Mouse (Mus musculus): Measurements from ENCODE around the gene Stxbp3.

Gene Stxbp3

DNA sequence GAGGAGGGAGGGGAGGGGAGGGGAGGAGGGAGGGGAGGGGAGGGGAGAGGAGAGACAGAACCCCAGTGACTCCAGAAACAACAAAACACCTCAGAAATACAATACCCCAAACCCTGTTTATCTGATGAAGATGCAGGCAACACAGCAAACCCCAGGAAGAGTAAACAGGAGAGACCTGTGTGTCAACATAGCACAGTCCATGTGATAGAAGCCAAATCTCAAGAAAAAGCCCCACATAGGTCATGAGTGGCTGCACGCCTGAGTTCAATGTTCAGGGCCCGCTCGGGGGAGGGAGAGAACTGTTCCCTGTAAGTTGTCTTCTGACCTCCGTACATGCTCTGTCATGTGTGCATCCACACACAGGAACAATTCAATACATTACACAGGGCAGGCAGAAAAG, 43.9 kb downstream of the Stxbp3 start:
- no peak for DNase-seq (ENCODE audit: low spot score in 2 of 2)

DNA sequence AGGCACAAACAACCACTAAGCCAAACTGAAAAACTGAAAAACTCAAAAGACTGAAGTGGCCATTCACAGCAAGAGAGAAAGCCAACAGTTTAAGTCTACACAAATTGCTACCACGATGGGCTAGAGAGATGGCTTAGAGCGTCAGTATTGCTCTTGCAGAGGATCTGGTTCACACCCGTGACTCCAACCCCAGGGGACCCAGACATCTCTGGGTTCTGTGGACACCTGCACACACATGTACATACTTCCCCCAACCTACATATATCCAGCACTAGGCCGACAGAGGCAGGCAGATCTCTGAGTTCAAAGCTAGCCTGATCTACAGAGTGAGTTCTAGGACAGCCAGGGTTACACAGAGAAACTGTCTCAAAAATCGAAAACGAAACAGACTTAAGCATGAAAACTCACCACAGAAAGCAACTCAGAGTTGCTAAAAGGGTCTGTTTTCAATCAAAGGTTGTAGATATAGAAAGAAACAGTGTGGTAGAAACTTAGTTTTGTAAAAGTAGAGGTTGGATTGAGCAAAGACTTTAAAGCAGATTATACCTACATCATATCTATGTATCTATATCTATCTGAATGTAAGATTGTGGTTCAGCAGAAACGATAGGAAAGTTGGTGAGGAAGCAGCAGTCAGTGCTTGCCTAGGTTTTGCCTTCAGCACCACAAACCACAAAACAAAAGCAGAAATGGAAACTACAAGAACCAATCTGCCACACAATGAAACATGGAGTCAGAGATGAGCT, 44.6 kb downstream of the Stxbp3 start:
- DNase-seq (ENCODE audit: low spot score in 2 of 2) = no peak

- DNase-seq (ENCODE audit: low spot score in 2 of 2) = no peak
These were observed 45.5 kb downstream of the Stxbp3 start for GRCm38 (mm10) chr3:108794780-108795179.

DNA sequence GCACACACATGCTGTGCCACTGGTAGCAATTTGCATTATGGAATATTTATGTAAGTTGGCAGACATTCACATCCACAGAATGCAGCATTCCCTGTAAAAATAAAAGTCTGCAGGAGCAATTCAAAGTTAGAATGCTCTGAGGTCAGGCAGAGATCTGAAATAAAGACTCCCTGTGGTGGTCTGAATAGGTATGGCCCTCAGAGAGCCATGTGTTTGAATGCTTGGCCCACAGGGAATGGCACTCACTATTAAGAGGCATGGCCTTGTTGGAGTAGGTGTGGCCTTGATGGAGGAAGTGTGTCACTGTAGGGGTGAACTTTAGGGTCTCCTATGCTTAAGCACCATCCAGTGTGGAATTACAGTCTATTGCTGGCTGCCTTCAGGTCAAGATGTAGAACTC, 47.9 kb downstream of the Stxbp3 start:
- no peak for DNase-seq (ENCODE audit: low spot score in 2 of 2)

- DNase-seq (ENCODE audit: low spot score in 2 of 2) = no peak
These were observed 49.1 kb downstream of the Stxbp3 start for GRCm38 (mm10) chr3:108791054-108791706.

DNA sequence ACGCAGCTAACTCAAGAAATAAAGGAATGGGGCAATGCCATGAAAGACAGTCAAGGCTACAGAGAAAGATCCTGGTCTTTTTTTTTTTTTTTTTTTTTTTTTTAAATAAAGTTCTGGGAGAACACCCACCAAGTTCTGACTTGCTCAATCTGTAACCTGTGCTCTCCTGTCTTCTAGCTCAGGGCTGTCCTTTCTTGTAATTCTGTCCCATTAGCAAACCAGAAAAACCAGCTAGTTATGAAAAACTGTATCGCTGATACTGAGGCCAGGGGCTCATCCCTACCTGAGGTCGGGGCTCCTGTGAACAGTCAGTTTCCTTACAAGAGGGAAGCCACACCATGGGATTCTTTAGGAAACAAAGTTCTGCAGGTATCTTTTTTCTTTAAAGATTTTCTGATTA, 49.8 kb downstream of the Stxbp3 start:
- no peak for DNase-seq (ENCODE audit: low spot score in 2 of 2)

DNA sequence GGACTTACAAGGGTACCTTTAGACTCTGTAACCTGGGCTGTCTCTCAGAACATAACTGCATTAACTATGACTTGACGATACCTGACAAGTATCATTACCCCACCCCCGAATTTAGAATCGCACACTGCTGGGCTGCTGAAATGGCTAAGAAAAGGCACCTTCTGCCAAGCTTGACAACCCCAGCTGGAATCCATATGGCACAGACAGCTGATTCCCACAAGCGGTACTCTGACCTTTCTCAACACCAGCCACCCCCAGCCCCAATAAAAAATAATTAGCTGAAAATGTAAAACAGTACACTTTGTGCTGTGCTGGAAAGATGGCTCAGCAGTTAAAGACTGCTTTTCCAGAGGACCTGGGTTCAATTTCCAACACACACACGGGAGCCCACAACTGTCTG, 51.0 kb downstream of the Stxbp3 start:
- DNase-seq (ENCODE audit: low spot score in 2 of 2) = no peak

DNA sequence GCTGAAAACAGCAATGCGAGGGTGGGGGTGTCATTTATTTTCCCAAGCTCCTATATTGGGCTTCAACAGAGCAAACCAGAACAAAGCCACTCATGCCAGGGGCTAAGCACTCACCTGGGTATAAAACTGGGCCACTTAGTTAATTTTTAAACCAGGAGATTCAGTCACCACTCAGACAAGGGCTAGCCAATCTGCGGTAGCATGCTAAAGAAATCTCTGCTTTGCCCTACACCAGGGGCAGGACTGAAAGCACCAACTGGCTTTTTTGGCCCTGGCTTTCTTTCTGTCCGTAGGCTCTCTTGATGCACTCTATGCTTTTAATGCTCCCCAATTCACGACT, 51.9 kb downstream of the Stxbp3 start:
- no peak for DNase-seq (ENCODE audit: low spot score in 2 of 2)

GRCm38 (mm10) chr3:108787754-108788454, 52.4 kb downstream of the Stxbp3 start:
- DNase-seq (ENCODE audit: low spot score in 2 of 2) = no peak

GRCm38 (mm10) chr3:108786520-108786919, 53.8 kb downstream of the Stxbp3 start:
- no peak for DNase-seq (ENCODE audit: low spot score in 2 of 2)

GRCm38 (mm10) chr3:108782364-108782895, 57.9 kb downstream of the Stxbp3 start:
- DNase-seq (ENCODE audit: low spot score in 2 of 2) = no peak

- DNase-seq (ENCODE audit: low spot score in 2 of 2) = no peak
These were observed 58.4 kb downstream of the Stxbp3 start for GRCm38 (mm10) chr3:108781884-108782270.

- DNase-seq (ENCODE audit: low spot score in 2 of 2) = no peak
These were observed 59.0 kb downstream of the Stxbp3 start for GRCm38 (mm10) chr3:108781238-108781883.

GRCm38 (mm10) chr3:108778761-108779540, 61.4 kb downstream of the Stxbp3 start:
- DNase-seq (ENCODE audit: low spot score in 2 of 2) = no peak

- DNase-seq (ENCODE audit: low spot score in 2 of 2) = no peak
These were observed 67.5 kb downstream of the Stxbp3 start for GRCm38 (mm10) chr3:108772811-108773210.

DNA sequence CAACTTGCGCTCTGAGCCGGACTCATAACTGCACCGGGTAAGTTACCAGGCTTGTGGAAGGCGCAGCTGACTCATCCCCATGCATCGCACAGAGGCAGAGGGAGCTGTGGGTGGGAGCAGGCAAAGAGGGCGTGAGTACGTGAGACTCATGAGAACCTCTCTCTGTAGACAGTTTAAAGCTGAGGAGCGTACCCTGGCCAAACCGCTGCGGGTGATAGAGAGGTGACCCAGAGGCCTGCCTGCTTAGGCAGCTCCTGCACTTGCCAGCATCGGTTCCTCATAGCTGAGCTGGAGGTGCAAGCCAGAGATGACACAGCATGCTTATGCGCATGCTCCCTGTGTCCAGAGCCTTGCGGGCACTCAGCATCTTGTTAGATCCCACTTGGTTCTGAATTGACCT, 68.1 kb downstream of the Stxbp3 start:
- no peak for DNase-seq (ENCODE audit: low spot score in 2 of 2)

DNA sequence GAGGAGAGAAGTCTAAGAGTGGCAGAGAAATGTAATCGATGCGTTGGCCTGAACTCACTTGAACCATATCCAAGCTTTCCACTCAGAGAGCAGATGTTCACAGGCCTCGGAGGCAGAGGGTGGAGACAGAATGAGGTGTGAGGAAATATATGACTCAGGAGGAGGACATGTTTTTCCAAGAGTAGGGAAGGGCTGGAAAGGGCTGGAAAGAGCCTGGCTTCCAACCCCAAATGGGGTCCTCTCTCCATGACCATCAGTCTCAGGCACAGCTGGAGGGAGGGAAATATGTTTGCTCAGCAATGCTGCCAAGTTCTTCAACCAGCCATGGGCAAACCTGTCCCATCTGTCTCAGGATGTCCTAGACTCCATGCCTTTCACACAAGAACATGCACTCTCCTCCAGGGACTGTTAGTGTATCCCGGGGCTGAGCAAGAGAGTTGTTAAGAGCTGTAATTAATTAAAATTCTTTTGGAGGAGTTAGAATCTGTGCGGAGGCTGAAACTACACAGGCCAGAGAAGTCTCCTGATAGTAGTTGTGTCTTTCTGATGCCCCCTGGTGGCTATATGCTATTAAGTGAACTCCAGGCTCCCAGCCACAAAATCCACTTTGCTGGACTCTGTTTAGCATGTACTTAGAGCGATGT, 69.5 kb downstream of the Stxbp3 start:
- peak; percentile 34 to 45 for DNase-seq (ENCODE audit: low spot score in 2 of 2)

GRCm38 (mm10) chr3:108769547-108769946, 70.8 kb downstream of the Stxbp3 start:
- no peak for DNase-seq (ENCODE audit: low spot score in 2 of 2)

GRCm38 (mm10) chr3:108767416-108767815, 72.9 kb downstream of the Stxbp3 start:
- no peak for DNase-seq (ENCODE audit: low spot score in 2 of 2)

GRCm38 (mm10) chr3:108766943-108767342, 73.4 kb downstream of the Stxbp3 start:
- no peak for DNase-seq (ENCODE audit: low spot score in 2 of 2)

DNA sequence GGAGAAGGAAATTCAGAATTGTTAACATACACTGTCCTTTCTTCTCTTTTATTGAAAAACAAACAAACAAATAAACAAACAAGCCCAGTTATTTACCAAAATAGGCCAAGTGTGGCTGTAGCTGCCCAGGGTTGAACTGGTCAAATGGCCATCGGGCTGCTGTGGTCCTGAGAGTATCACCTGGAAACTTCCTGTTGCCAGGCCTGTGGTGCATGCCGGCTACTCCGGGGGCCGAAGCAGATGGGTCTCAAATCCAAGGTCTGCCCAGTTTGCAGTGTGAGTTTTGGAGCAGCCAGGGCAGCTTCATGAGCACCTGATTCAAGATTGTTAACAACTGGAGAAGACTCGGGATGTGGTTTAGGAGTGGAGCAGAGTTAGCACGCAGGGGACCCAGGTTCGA, 74.8 kb downstream of the Stxbp3 start:
- no peak for DNase-seq (ENCODE audit: low spot score in 2 of 2)

Measured in frontal cortex, postnatal 10 days (tissue).